Mouse (Mus musculus): Measurements from ENCODE around the gene Spsb2. TPM values are rescaled to one million over a fixed set of nuclear protein-coding genes. Genes with fewer than 3 reads are reported as not detected.
"Not testable (repeated sequence)": the region's sequence is repeated elsewhere in the genome, so short reads cannot be mapped to it uniquely, and the experiment has no call there.

Gene Spsb2
- polyA plus RNA-seq, 1 experiment: 31.4 TPM

- TF ChIP-seq POLR2A (IDR thresholded peaks at IDR 0.05; ENCODE audit: borderline replicate concordance, low read depth, low read length) (no peak), CTCF (IDR thresholded peaks at IDR 0.05; ENCODE audit: low read depth, low read length) (no peak)
- no peak overlapping the region for H3K4me3 ChIP-seq (ENCODE audit: insufficient read depth, low read length)
- no peaks in the 10 kb centered on the region for H3K4me1 ChIP-seq (ENCODE audit: control insufficient read depth, insufficient read depth, low read length)
- no peak overlapping the region for H3K27ac ChIP-seq (ENCODE audit: insufficient read depth, low read depth, low read length)
These were observed 12.7 kb upstream of the Spsb2 start for GRCm38 (mm10) chr6:124795781-124796180.

- no peak for TF ChIP-seq POLR2A (IDR thresholded peaks at IDR 0.05; ENCODE audit: borderline replicate concordance, low read depth, low read length)
- no peak for TF ChIP-seq CTCF (IDR thresholded peaks at IDR 0.05; ENCODE audit: low read depth, low read length)
- no peak overlapping the region for H3K27ac ChIP-seq (ENCODE audit: insufficient read depth, low read depth, low read length)
- H3K4me1 ChIP-seq (ENCODE audit: control insufficient read depth, insufficient read depth, low read length): no peaks in the 10 kb centered on the region
- H3K4me3 ChIP-seq (ENCODE audit: insufficient read depth, low read length): no peak overlapping the region
These were observed 12.3 kb upstream of the Spsb2 start for GRCm38 (mm10) chr6:124796200-124796599.

GRCm38 (mm10) chr6:124802400-124802799 is 6.1 kb upstream of the Spsb2 start:
- H3K4me1 ChIP-seq (ENCODE audit: control insufficient read depth, insufficient read depth, low read length): peaks cover 13% of the 10 kb centered on the region
- not testable (repeated sequence) for H3K4me3 ChIP-seq (ENCODE audit: insufficient read depth, low read length); H3K27ac ChIP-seq (ENCODE audit: insufficient read depth, low read depth, low read length)

GRCm38 (mm10) chr6:124803061-124803460 is 5.4 kb upstream of the Spsb2 start:
- TF ChIP-seq CTCF (IDR thresholded peaks at IDR 0.05; ENCODE audit: low read depth, low read length) (no peak), POLR2A (IDR thresholded peaks at IDR 0.05; ENCODE audit: borderline replicate concordance, low read depth, low read length) (no peak)
- no peak overlapping the region for H3K27ac ChIP-seq (ENCODE audit: insufficient read depth, low read depth, low read length)

GRCm38 (mm10) chr6:124803691-124804090 is 4.8 kb upstream of the Spsb2 start:
- not testable (repeated sequence) for H3K27ac ChIP-seq (ENCODE audit: insufficient read depth, low read depth, low read length); H3K4me3 ChIP-seq (ENCODE audit: insufficient read depth, low read length)
- H3K4me1 ChIP-seq (ENCODE audit: control insufficient read depth, insufficient read depth, low read length): peaks cover 22% of the 10 kb centered on the region

More at GRCm38 (mm10) chr6:124803061-124803460, 5.4 kb upstream of the Spsb2 start:
- Histone ChIP-seq H3K4me1 (ENCODE audit: control insufficient read depth, insufficient read depth, low read length) (peaks cover 20% of the 10 kb centered on the region), H3K4me3 (ENCODE audit: insufficient read depth, low read length) (no peak overlapping the region)

- TF ChIP-seq POLR2A (IDR thresholded peaks at IDR 0.05; ENCODE audit: borderline replicate concordance, low read depth, low read length) (no peak), CTCF (IDR thresholded peaks at IDR 0.05; ENCODE audit: low read depth, low read length) (no peak)
- peaks cover 22% of the 10 kb centered on the region for H3K4me1 ChIP-seq (ENCODE audit: control insufficient read depth, insufficient read depth, low read length)
- H3K4me3 ChIP-seq (ENCODE audit: insufficient read depth, low read length): peak overlapping the region; percentile 83
- H3K27ac ChIP-seq (ENCODE audit: insufficient read depth, low read depth, low read length): peak overlapping the region; percentile 98
These were observed 4.1 kb upstream of the Spsb2 start for GRCm38 (mm10) chr6:124804341-124804740.

GRCm38 (mm10) chr6:124805341-124806321 is 2.8 kb upstream of the Spsb2 start:
- Histone ChIP-seq H3K4me3 (ENCODE audit: insufficient read depth, low read length) (peak overlapping the region; percentile 83), H3K27ac (ENCODE audit: insufficient read depth, low read depth, low read length) (peak overlapping the region; percentile 98), H3K4me1 (ENCODE audit: control insufficient read depth, insufficient read depth, low read length) (peaks cover 24% of the 10 kb centered on the region)
- TF ChIP-seq CTCF (IDR thresholded peaks at IDR 0.05; ENCODE audit: low read depth, low read length) (no peak), POLR2A (IDR thresholded peaks at IDR 0.05; ENCODE audit: borderline replicate concordance, low read depth, low read length) (peak; percentile 88; the same call in 1 of the 2 replicates)

- peak overlapping the region; percentile 31 for H3K4me3 ChIP-seq (ENCODE audit: insufficient read depth, low read length)
- H3K27ac ChIP-seq (ENCODE audit: insufficient read depth, low read depth, low read length): peak overlapping the region; percentile 98
- H3K4me1 ChIP-seq (ENCODE audit: control insufficient read depth, insufficient read depth, low read length): peaks cover 27% of the 10 kb centered on the region
- no peak for TF ChIP-seq CTCF (IDR thresholded peaks at IDR 0.05; ENCODE audit: low read depth, low read length)
- no peak for TF ChIP-seq POLR2A (IDR thresholded peaks at IDR 0.05; ENCODE audit: borderline replicate concordance, low read depth, low read length)
These were observed 1.9 kb upstream of the Spsb2 start for GRCm38 (mm10) chr6:124806446-124807140.

GRCm38 (mm10) chr6:124807366-124807765 is 1.1 kb upstream of the Spsb2 start:
- Histone ChIP-seq H3K27ac (ENCODE audit: insufficient read depth, low read depth, low read length) (peak overlapping the region; percentile 94), H3K4me3 (ENCODE audit: insufficient read depth, low read length) (no peak overlapping the region), H3K4me1 (ENCODE audit: control insufficient read depth, insufficient read depth, low read length) (peaks cover 35% of the 10 kb centered on the region)
- TF ChIP-seq POLR2A (IDR thresholded peaks at IDR 0.05; ENCODE audit: borderline replicate concordance, low read depth, low read length) (no peak), CTCF (IDR thresholded peaks at IDR 0.05; ENCODE audit: low read depth, low read length) (no peak)

- Histone ChIP-seq H3K4me1 (ENCODE audit: control insufficient read depth, insufficient read depth, low read length) (peaks cover 38% of the 10 kb centered on the region), H3K27ac (ENCODE audit: insufficient read depth, low read depth, low read length) (peak overlapping the region; percentile 94), H3K4me3 (ENCODE audit: insufficient read depth, low read length) (peak overlapping the region; percentile 89)
- no peak for TF ChIP-seq CTCF (IDR thresholded peaks at IDR 0.05; ENCODE audit: low read depth, low read length)
- TF ChIP-seq POLR2A (IDR thresholded peaks at IDR 0.05; ENCODE audit: borderline replicate concordance, low read depth, low read length): no peak
These were observed 489 bp upstream of the Spsb2 start for GRCm38 (mm10) chr6:124807986-124808357.

Data from bone marrow macrophage, adult 2 months (primary cell).